Mouse (Mus musculus): ENCODE measurements at regions not wholly inside any gene's neighbourhood (a gene's known extent, or its start where the extent isn't known, plus 50 kb on each side); places are given as distances from the start of the nearest gene placed in this dataset.

DNA sequence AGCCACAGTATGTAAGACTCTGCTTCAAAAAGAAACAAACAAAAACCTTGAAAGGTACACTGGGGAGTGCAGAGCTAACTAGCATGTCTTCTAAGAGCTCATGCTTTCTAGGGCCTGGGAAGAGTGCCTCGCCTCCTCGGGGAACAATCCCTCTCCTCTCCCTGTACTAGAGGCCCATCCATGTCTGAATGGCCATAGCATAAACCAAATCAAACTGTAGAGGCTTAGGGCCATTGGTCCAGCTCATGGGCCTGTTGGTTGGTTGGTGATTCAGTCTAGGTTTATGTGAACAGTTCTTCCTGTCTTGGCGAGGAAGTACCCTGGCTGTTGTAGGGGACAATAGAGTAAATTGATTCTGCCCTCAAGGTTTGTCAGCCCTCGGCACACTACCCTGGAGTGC lies 151.0 kb downstream of the Wdr11 start:
- Histone ChIP-seq H3K9ac (ENCODE audit: insufficient read depth, low read depth) (no peak overlapping the region), H3K27ac (ENCODE audit: insufficient read depth, low read depth) (no peak overlapping the region), H3K27me3 (replicated peaks) (peaks cover 26% of the 10 kb centered on the region), H3K9me3 (replicated peaks; ENCODE audit: low read length) (no peaks in the 10 kb centered on the region), H3K4me1 (ENCODE audit: control insufficient read depth in 1 of 2, insufficient read depth in 2 of 2) (peaks cover 2% of the 10 kb centered on the region in 2 experiments; a peak in 1 of 4 replicates), H3K79me2 (replicated peaks; ENCODE audit: control insufficient read depth, extremely low read depth, insufficient read depth, poor library complexity, severe bottlenecking) (no peaks in the 10 kb centered on the region), H3K4me2 (ENCODE audit: insufficient read depth, low read depth, poor library complexity, severe bottlenecking) (no peak overlapping the region), H3K36me3 (replicated peaks in 1 of 2; ENCODE audit: control insufficient read depth in 1 of 2, insufficient read depth in 1 of 2, low read length in 1 of 2) (no peaks in the 10 kb centered on the region), H3K4me3 (replicated peaks in 1 of 3; ENCODE audit: low read depth in 2 of 3, low read length in 2 of 3, poor library complexity in 1 of 3) (no peak overlapping the region)
- dilution Hi-C loops (cut with MboI; ENCODE audit: extremely low pct_ligation_motif_present, extremely low pct_unique_long_range_greater_than_20kb, low sequenced_read_pairs), result no loop called here
- in situ Hi-C loops (cut with MboI; ENCODE audit: low pct_ligation_motif_present, low pct_unique_long_range_greater_than_20kb, low sequenced_read_pairs), result no loop called here
- TF ChIP-seq MYC (IDR thresholded peaks at IDR 0.05; ENCODE audit: low read depth, low read length) (no peak), USF2 (conservative IDR thresholded peaks at IDR 0.05; ENCODE audit: low read depth, low read length) (no peak), MXI1 (IDR thresholded peaks at IDR 0.05; ENCODE audit: low read depth, low read length) (no peak), E2F4 (IDR thresholded peaks at IDR 0.05; ENCODE audit: insufficient replicate concordance, low read depth, low read length) (no peak), POLR2A (IDR thresholded peaks at IDR 0.05; ENCODE audit: low read depth, low read length) (no peak), EP300 (IDR thresholded peaks at IDR 0.05; ENCODE audit: low read length) (no peak), USF1 (IDR thresholded peaks at IDR 0.05; ENCODE audit: low read depth, low read length) (no peak), TCF12 (IDR thresholded peaks at IDR 0.05; ENCODE audit: low read depth, low read length) (no peak), ZKSCAN1 (IDR thresholded peaks at IDR 0.05; ENCODE audit: borderline replicate concordance, low read depth, low read length) (no peak), ETS1 (conservative IDR thresholded peaks at IDR 0.05; ENCODE audit: low read depth, low read length) (no peak)
- no peak for DNase-seq (ENCODE audit: extremely low read depth)

DNA sequence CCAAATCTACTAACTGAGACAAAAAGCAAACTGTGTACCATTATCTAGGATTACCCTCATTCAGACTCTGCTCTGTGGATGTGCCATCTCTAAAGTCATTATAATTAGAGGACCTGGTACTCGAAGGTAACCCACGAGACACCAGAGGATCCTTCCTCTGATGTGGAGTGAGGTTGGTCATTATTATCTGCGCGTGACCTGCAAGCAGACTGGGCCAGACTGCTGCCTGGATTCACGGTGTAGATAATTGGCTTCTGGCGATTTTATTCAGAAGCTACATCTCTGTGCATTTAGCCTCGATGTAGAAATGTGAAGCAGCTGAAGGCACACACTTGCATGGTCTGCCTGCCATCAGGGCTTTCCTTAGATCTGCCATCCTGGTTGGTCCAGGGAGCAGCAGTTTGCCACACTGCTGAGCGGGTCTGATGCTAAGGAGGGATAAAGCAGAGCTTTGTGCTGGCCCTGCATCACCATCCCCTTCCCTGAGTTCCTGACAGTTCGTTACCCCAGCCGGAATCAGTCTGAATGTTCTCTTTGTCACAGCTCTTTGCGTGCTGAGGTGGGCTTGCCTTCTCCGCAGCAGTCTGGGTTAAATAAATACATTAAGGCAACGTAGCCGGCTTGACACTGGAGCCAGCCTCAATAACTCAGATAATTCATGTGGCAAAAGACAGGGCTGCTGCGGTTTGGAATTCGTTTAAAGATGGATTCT lies 152.4 kb downstream of the Wdr11 start:
- dilution Hi-C loops (cut with MboI; ENCODE audit: extremely low pct_ligation_motif_present, extremely low pct_unique_long_range_greater_than_20kb, low sequenced_read_pairs), result no loop called here
- Histone ChIP-seq H3K4me1 (ENCODE audit: control insufficient read depth in 1 of 2, insufficient read depth in 2 of 2) (peaks cover 2% of the 10 kb centered on the region in 2 experiments; a peak in 1 of 4 replicates), H3K36me3 (replicated peaks in 1 of 2; ENCODE audit: control insufficient read depth in 1 of 2, insufficient read depth in 1 of 2, low read length in 1 of 2) (no peaks in the 10 kb centered on the region), H3K4me2 (ENCODE audit: insufficient read depth, low read depth, poor library complexity, severe bottlenecking) (no peak overlapping the region), H3K27me3 (replicated peaks) (peaks cover 34% of the 10 kb centered on the region), H3K9ac (ENCODE audit: insufficient read depth, low read depth) (no peak overlapping the region), H3K4me3 (replicated peaks in 1 of 3; ENCODE audit: low read depth in 2 of 3, low read length in 2 of 3, poor library complexity in 1 of 3) (no peak overlapping the region), H3K79me2 (replicated peaks; ENCODE audit: control insufficient read depth, extremely low read depth, insufficient read depth, poor library complexity, severe bottlenecking) (no peaks in the 10 kb centered on the region), H3K27ac (ENCODE audit: insufficient read depth, low read depth) (no peak overlapping the region), H3K9me3 (replicated peaks; ENCODE audit: low read length) (peaks cover 11% of the 10 kb centered on the region)
- no peak for DNase-seq (ENCODE audit: extremely low read depth)
- in situ Hi-C loops (cut with MboI; ENCODE audit: low pct_ligation_motif_present, low pct_unique_long_range_greater_than_20kb, low sequenced_read_pairs), result no loop called here
- TF ChIP-seq POLR2AphosphoS2 (IDR thresholded peaks at IDR 0.05; ENCODE audit: low read depth, low read length), result no peak
- TF ChIP-seq MAX (IDR thresholded peaks at IDR 0.05; ENCODE audit: low read length), result no peak
- TF ChIP-seq TBP (conservative IDR thresholded peaks at IDR 0.05; ENCODE audit: low read depth, low read length), result no peak
- no peak for TF ChIP-seq ZC3H11A (IDR thresholded peaks at IDR 0.05; ENCODE audit: low read depth, low read length)
- TF ChIP-seq CHD2 (IDR thresholded peaks at IDR 0.05; ENCODE audit: low read length), result no peak
- no peak for TF ChIP-seq EP300 (IDR thresholded peaks at IDR 0.05; ENCODE audit: low read length)
- no peak for TF ChIP-seq UBTF (IDR thresholded peaks at IDR 0.05; ENCODE audit: low read depth, low read length)
- TF ChIP-seq SMC3 (IDR thresholded peaks at IDR 0.05; ENCODE audit: low read depth, low read length), result no peak
- no peak for TF ChIP-seq JUND (conservative IDR thresholded peaks at IDR 0.05; ENCODE audit: low read depth, low read length)
- no peak for TF ChIP-seq JUN (IDR thresholded peaks at IDR 0.05; ENCODE audit: insufficient read depth, low read depth, low read length)
- no peak for TF ChIP-seq CHD1 (IDR thresholded peaks at IDR 0.05; ENCODE audit: low read depth, low read length)
- TF ChIP-seq MEF2A (IDR thresholded peaks at IDR 0.05; ENCODE audit: borderline replicate concordance, low read depth, low read length), result no peak
- no peak for TF ChIP-seq GABPA (IDR thresholded peaks at IDR 0.05; ENCODE audit: insufficient replicate concordance, low read depth, low read length)
- TF ChIP-seq E2F4 (IDR thresholded peaks at IDR 0.05; ENCODE audit: insufficient replicate concordance, low read depth, low read length), result no peak
- TF ChIP-seq MYC (IDR thresholded peaks at IDR 0.05; ENCODE audit: low read depth, low read length), result no peak
- no peak for TF ChIP-seq RCOR1 (conservative IDR thresholded peaks at IDR 0.05; ENCODE audit: low read depth, low read length)
- no peak for TF ChIP-seq MXI1 (IDR thresholded peaks at IDR 0.05; ENCODE audit: low read depth, low read length)
- TF ChIP-seq MAZ (IDR thresholded peaks at IDR 0.05; ENCODE audit: low read depth, low read length), result no peak
- no peak for TF ChIP-seq TCF12 (IDR thresholded peaks at IDR 0.05; ENCODE audit: low read depth, low read length)
- TF ChIP-seq CTCF (conservative IDR thresholded peaks at IDR 0.05 in 1 of 2, IDR thresholded peaks at IDR 0.05 in 1 of 2; ENCODE audit: low read depth in 2 of 2, low read length in 2 of 2), result no peak

Measured in CH12.LX (cell line).